Mouse (Mus musculus): ENCODE measurements at regions not wholly inside any gene's neighbourhood (a gene's known extent, or its start where the extent isn't known, plus 50 kb on each side); places are given as distances from the start of the nearest gene placed in this dataset.

- DNase-seq (ENCODE audit: low spot score) (no peak), ATAC-seq (ENCODE audit: low FRiP score, low TSS enrichment) (no peak)
- H3K4me1 ChIP-seq (replicated peaks; ENCODE audit: control insufficient read depth, insufficient read depth), result no peaks in the 10 kb centered on the region
- H3K36me3 ChIP-seq (ENCODE audit: control insufficient read depth, insufficient read depth, low read length), result no peaks in the 10 kb centered on the region
- H3K4me3 ChIP-seq (ENCODE audit: low read depth, low read length), result no peak overlapping the region
- H3K27ac ChIP-seq (replicated peaks), result no peak overlapping the region
- no peak overlapping the region for H3K9ac ChIP-seq (ENCODE audit: low read length)
- no peak overlapping the region for H3K4me2 ChIP-seq (replicated peaks; ENCODE audit: low read depth)
- WGBS, result 64% methylated on average over 14 of the region's 14 CpGs
- TF ChIP-seq CTCF (IDR thresholded peaks at IDR 0.05; ENCODE audit: low read depth) (no peak), EP300 (optimal IDR thresholded peaks at IDR 0.05) (no peak)
- no peaks in the 10 kb centered on the region for H3K9me3 ChIP-seq (ENCODE audit: control insufficient read depth, low read length)
- no peaks in the 10 kb centered on the region for H3K27me3 ChIP-seq (ENCODE audit: control insufficient read depth, insufficient read depth, low read length)
Observed at GRCm38 (mm10) chr15:36360694-36361521, 646.7 kb downstream of the Zfp706 start.

GRCm38 (mm10) chr15:36355851-36356250 lies 651.7 kb downstream of the Zfp706 start:
- no peak for TF ChIP-seq CTCF (IDR thresholded peaks at IDR 0.05; ENCODE audit: low read depth)
- TF ChIP-seq EP300 (optimal IDR thresholded peaks at IDR 0.05), result no peak
- WGBS, result 94% methylated on average over 9 of the region's 9 CpGs
- H3K27ac ChIP-seq (replicated peaks), result no peak overlapping the region
- H3K36me3 ChIP-seq (ENCODE audit: control insufficient read depth, insufficient read depth, low read length), result no peaks in the 10 kb centered on the region
- no peak overlapping the region for H3K4me2 ChIP-seq (replicated peaks; ENCODE audit: low read depth)
- DNase-seq (ENCODE audit: low spot score) (peak; percentile 6), ATAC-seq (ENCODE audit: low FRiP score, low TSS enrichment) (no peak)
- no peak overlapping the region for H3K9ac ChIP-seq (ENCODE audit: low read length)
- H3K9me3 ChIP-seq (ENCODE audit: control insufficient read depth, low read length), result no peaks in the 10 kb centered on the region
- H3K4me3 ChIP-seq (ENCODE audit: low read depth, low read length), result no peak overlapping the region
- H3K27me3 ChIP-seq (ENCODE audit: control insufficient read depth, insufficient read depth, low read length), result no peaks in the 10 kb centered on the region
- H3K4me1 ChIP-seq (replicated peaks; ENCODE audit: control insufficient read depth, insufficient read depth), result no peaks in the 10 kb centered on the region

- no peak overlapping the region for H3K27ac ChIP-seq (replicated peaks)
- H3K4me1 ChIP-seq (replicated peaks; ENCODE audit: control insufficient read depth, insufficient read depth), result no peaks in the 10 kb centered on the region
- H3K4me3 ChIP-seq (ENCODE audit: low read depth, low read length), result no peak overlapping the region
- 75% methylated on average over 6 of the region's 6 CpGs for WGBS
- DNase-seq (ENCODE audit: low spot score) (no peak), ATAC-seq (ENCODE audit: low FRiP score, low TSS enrichment) (no peak)
- H3K36me3 ChIP-seq (ENCODE audit: control insufficient read depth, insufficient read depth, low read length), result no peaks in the 10 kb centered on the region
- TF ChIP-seq CTCF (IDR thresholded peaks at IDR 0.05; ENCODE audit: low read depth) (no peak), EP300 (optimal IDR thresholded peaks at IDR 0.05) (no peak)
- no peaks in the 10 kb centered on the region for H3K9me3 ChIP-seq (ENCODE audit: control insufficient read depth, low read length)
- H3K4me2 ChIP-seq (replicated peaks; ENCODE audit: low read depth), result no peak overlapping the region
- H3K9ac ChIP-seq (ENCODE audit: low read length), result no peak overlapping the region
- no peaks in the 10 kb centered on the region for H3K27me3 ChIP-seq (ENCODE audit: control insufficient read depth, insufficient read depth, low read length)
Observed at GRCm38 (mm10) chr15:36354545-36354944, 653.0 kb downstream of the Zfp706 start.

DNA sequence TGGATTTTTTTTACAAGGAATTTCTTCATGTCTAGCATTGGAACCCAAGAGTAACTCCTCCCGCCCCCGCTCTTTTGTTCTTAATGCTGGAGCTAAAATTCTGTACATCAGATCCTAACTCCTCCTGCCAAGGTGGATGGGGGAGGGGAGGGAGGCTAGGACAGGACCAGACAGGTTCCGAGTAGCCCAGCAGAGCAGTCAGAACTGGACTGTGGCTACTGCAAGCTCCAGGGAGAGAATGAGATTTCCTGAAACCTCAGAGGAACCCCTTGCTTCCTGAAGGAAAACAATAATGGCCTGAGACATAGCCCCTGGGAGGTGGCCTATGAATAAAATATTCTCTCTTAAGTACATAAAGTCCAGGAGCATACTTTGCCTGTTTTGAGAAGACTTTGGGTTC lies 653.8 kb downstream of the Zfp706 start:
- DNase-seq (ENCODE audit: low spot score), result no peak
- H3K27ac ChIP-seq (replicated peaks), result no peak overlapping the region
- no peaks in the 10 kb centered on the region for H3K4me1 ChIP-seq (replicated peaks; ENCODE audit: control insufficient read depth, insufficient read depth)

GRCm38 (mm10) chr15:36352929-36353328 lies 654.6 kb downstream of the Zfp706 start:
- no peak for ATAC-seq (ENCODE audit: low FRiP score, low TSS enrichment)
- TF ChIP-seq CTCF (IDR thresholded peaks at IDR 0.05; ENCODE audit: low read depth) (no peak), EP300 (optimal IDR thresholded peaks at IDR 0.05) (no peak)
- Histone ChIP-seq H3K9me3 (ENCODE audit: control insufficient read depth, low read length) (no peaks in the 10 kb centered on the region), H3K9ac (ENCODE audit: low read length) (no peak overlapping the region), H3K27me3 (ENCODE audit: control insufficient read depth, insufficient read depth, low read length) (no peaks in the 10 kb centered on the region), H3K27ac (replicated peaks) (no peak overlapping the region), H3K36me3 (ENCODE audit: control insufficient read depth, insufficient read depth, low read length) (no peaks in the 10 kb centered on the region), H3K4me1 (replicated peaks; ENCODE audit: control insufficient read depth, insufficient read depth) (no peaks in the 10 kb centered on the region), H3K4me3 (ENCODE audit: low read depth, low read length) (no peak overlapping the region), H3K4me2 (replicated peaks; ENCODE audit: low read depth) (no peak overlapping the region)
- WGBS, result 60% methylated on average over 1 of the region's 1 CpGs
- no peak for DNase-seq (ENCODE audit: low spot score)

More for the DNA sequence above, 653.8 kb downstream of the Zfp706 start:
- TF ChIP-seq EP300 (optimal IDR thresholded peaks at IDR 0.05) (no peak), CTCF (IDR thresholded peaks at IDR 0.05; ENCODE audit: low read depth) (no peak)
- no peak overlapping the region for H3K4me3 ChIP-seq (ENCODE audit: low read depth, low read length)
- no peak overlapping the region for H3K9ac ChIP-seq (ENCODE audit: low read length)
- no peaks in the 10 kb centered on the region for H3K9me3 ChIP-seq (ENCODE audit: control insufficient read depth, low read length)
- ATAC-seq (ENCODE audit: low FRiP score, low TSS enrichment), result no peak
- no peaks in the 10 kb centered on the region for H3K27me3 ChIP-seq (ENCODE audit: control insufficient read depth, insufficient read depth, low read length)
- H3K36me3 ChIP-seq (ENCODE audit: control insufficient read depth, insufficient read depth, low read length), result no peaks in the 10 kb centered on the region
- 80% methylated on average over 3 of the region's 3 CpGs for WGBS
- no peak overlapping the region for H3K4me2 ChIP-seq (replicated peaks; ENCODE audit: low read depth)

DNA sequence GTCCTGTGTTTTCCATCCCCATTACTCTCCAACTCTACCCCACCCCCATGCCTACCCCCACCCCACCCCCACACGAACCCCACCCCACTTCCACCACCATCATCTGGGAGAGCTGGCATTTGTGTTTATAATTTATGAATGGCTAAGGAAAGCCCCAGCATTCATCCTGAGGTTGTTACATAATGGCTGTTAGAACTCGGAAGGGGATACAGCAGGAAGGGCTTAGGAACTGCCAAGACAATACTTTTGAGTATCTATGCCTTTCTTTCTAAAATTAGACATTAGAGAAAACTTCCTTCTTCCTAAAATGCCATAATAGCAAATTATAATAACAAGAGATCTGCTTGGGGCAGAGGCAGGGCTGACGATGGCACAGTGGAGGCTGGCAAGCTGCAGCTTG lies 655.9 kb downstream of the Zfp706 start:
- Histone ChIP-seq H3K4me2 (replicated peaks; ENCODE audit: low read depth) (no peak overlapping the region), H3K9me3 (ENCODE audit: control insufficient read depth, low read length) (no peaks in the 10 kb centered on the region), H3K36me3 (ENCODE audit: control insufficient read depth, insufficient read depth, low read length) (no peaks in the 10 kb centered on the region), H3K27ac (replicated peaks) (no peak overlapping the region), H3K4me3 (ENCODE audit: low read depth, low read length) (no peak overlapping the region), H3K9ac (ENCODE audit: low read length) (no peak overlapping the region), H3K4me1 (replicated peaks; ENCODE audit: control insufficient read depth, insufficient read depth) (no peaks in the 10 kb centered on the region), H3K27me3 (ENCODE audit: control insufficient read depth, insufficient read depth, low read length) (no peaks in the 10 kb centered on the region)
- DNase-seq (ENCODE audit: low spot score) (no peak), ATAC-seq (ENCODE audit: low FRiP score, low TSS enrichment) (no peak; the same call in 1 of the 2 replicates)
- 20% methylated on average over 3 of the region's 3 CpGs for WGBS
- TF ChIP-seq EP300 (optimal IDR thresholded peaks at IDR 0.05) (no peak), CTCF (IDR thresholded peaks at IDR 0.05; ENCODE audit: low read depth) (no peak)
